Mouse (Mus musculus) small intestine, adult 2 months (tissue): ENCODE data around the gene Foxp1.

Experiments used
- CTCF ChIP-seq: fragments of 200-500 bp; IDR thresholded peaks from 2 replicates; pipeline ENCODE4 v1.5.1; 2012; ENCODE audit warnings: low read depth, mild to moderate bottlenecking, control low read depth, inconsistent platforms, low read length, moderate library complexity, mixed read lengths; ENCODE audit not compliant: insufficient replicate concordance, insufficient read length; ENCODE audit errors: extremely low read depth
- POLR2A ChIP-seq: fragments of 200-500 bp; IDR thresholded peaks from 2 replicates; pipeline ENCODE4 v1.6.1; 2012; ENCODE audit warnings: low read depth, mild to moderate bottlenecking, control low read depth, inconsistent platforms, low read length, moderate library complexity

- no peak for TF ChIP-seq CTCF
- TF ChIP-seq POLR2A, result no peak
Measured at GRCm38 (mm10) chr6:98938348-98938747, 584.2 kb downstream of the Foxp1 start.
